Mouse (Mus musculus) regulatory T cell (primary cell): Measurements from ENCODE around the gene Hykk.
"Not testable (repeated sequence)": the region's sequence is repeated elsewhere in the genome, so short reads cannot be mapped to it uniquely, and the experiment has no call there.

Experiments used
- in situ Hi-C: fragments of 300-600 bp; cut with MboI, MseI; formaldehyde crosslinking; loops from one replicate; pipeline ENCODE4 v1.15.1; 2025; ENCODE audit warnings: high pct_unique_total_duplicates

Gene Hykk

GRCm38 (mm10) chr9:54917010-54917677 is at the start of gene Hykk:
Hykk (plus strand) TSS chr9:54917283.
- in situ Hi-C loops = no loop called here

- in situ Hi-C loops = loop anchor here (10.0 kb wide), 1 partner anchor 316 kb away; no protein-coding TSS in a partner anchor
These were observed 38.3 kb upstream of the Hykk start for GRCm38 (mm10) chr9:54878759-54879158.

GRCm38 (mm10) chr9:54892111-54892510 is 25.0 kb upstream of the Hykk start:
- in situ Hi-C loops = no loop called here

- in situ Hi-C loops = no loop called here
These were observed 20.0 kb upstream of the Hykk start for GRCm38 (mm10) chr9:54897097-54897496.

- in situ Hi-C loops = no loop called here
These were observed 7.6 kb upstream of the Hykk start for GRCm38 (mm10) chr9:54909446-54909845.

GRCm38 (mm10) chr9:54915576-54915975 is 1.5 kb upstream of the Hykk start:
- in situ Hi-C loops = no loop called here

GRCm38 (mm10) chr9:54916401-54916800 is 682 bp upstream of the Hykk start:
- in situ Hi-C loops = no loop called here

GRCm38 (mm10) chr9:54918191-54918590 is 1.1 kb downstream of the Hykk start:
- in situ Hi-C loops = no loop called here

- in situ Hi-C loops = no loop called here
These were observed 1.7 kb downstream of the Hykk start for GRCm38 (mm10) chr9:54918781-54919180.

- in situ Hi-C loops = no loop called here
These were observed 2.9 kb downstream of the Hykk start for GRCm38 (mm10) chr9:54919946-54920345.

- in situ Hi-C loops = no loop called here
These were observed 13.7 kb downstream of the Hykk start for GRCm38 (mm10) chr9:54930741-54931140.

GRCm38 (mm10) chr9:54931765-54932164 is 14.7 kb downstream of the Hykk start:
- in situ Hi-C loops = no loop called here

GRCm38 (mm10) chr9:54932379-54932778 is 15.3 kb downstream of the Hykk start:
- in situ Hi-C loops = no loop called here

- in situ Hi-C loops = no loop called here
These were observed 25.0 kb downstream of the Hykk start for GRCm38 (mm10) chr9:54942071-54942470.

GRCm38 (mm10) chr9:54944467-54944866 is 27.4 kb downstream of the Hykk start:
- in situ Hi-C loops = no loop called here

- in situ Hi-C loops = no loop called here
These were observed 29.2 kb downstream of the Hykk start for GRCm38 (mm10) chr9:54946256-54946655.

- in situ Hi-C loops = no loop called here
These were observed 32.4 kb downstream of the Hykk start for GRCm38 (mm10) chr9:54949465-54949864.

GRCm38 (mm10) chr9:54950162-54950561 is 33.1 kb downstream of the Hykk start:
- in situ Hi-C loops = not testable (repeated sequence)

GRCm38 (mm10) chr9:54950575-54951321 is 33.7 kb downstream of the Hykk start, which contains the start of the genes Psma4 and AY074887:
Psma4 (plus strand) TSS chr9:54950790.
AY074887 (minus strand) TSS chr9:54950998.
- in situ Hi-C loops = no loop called here

- in situ Hi-C loops = no loop called here
These were observed 44.0 kb downstream of the Hykk start for GRCm38 (mm10) chr9:54961059-54961458.

- in situ Hi-C loops = no loop called here
These were observed 46.6 kb downstream of the Hykk start for GRCm38 (mm10) chr9:54963669-54964068.

- in situ Hi-C loops = no loop called here
These were observed 53.0 kb downstream of the Hykk start for GRCm38 (mm10) chr9:54969972-54970637.
